Mouse (Mus musculus) lung, adult 18-20 months (tissue): Measurements from ENCODE around the gene Nsl1.
A peak's percentile ranks its signal among the peaks of the same experiment; 100 is the strongest.
"Not testable (repeated sequence)": the region's sequence is repeated elsewhere in the genome, so short reads cannot be mapped to it uniquely, and the experiment has no call there.

Experiments
- DNase-seq, 2 experiments: peaks; one replicate each; pipeline ENCODE4 v3.0.0; 2022; ENCODE audit warnings: mixed read lengths in 2 of 2

Nsl1 gene

GRCm38 (mm10) chr1:191062781-191063485, at the start of gene Nsl1, which contains the start of gene Tatdn3:
Gene Nsl1, plus strand, starts transcription at chr1:191063012.
Gene Tatdn3, minus strand, starts transcription at chr1:191062932.
- peak; percentile 86 to 88 for DNase-seq

GRCm38 (mm10) chr1:191014271-191014670, 48.5 kb upstream of the Nsl1 start:
- no peak for DNase-seq

DNA sequence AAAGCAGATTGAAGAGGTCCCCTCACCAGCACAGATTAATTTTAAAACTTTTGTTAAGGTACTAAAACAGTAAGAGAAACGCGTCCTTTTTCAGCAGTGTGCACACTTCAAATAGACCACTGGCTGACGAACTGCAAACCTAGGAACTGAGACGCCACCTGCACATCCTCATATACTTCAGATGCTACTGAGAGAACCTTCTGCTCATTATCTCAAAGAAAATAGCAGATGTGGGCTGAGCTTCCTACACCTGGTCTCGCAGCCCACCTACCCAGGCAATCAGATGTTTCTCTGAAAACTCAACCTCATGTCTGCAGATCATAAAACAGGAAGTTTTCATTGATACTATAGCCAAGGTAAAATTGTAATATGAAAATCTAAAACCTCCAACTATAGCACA, 43.0 kb upstream of the Nsl1 start:
- no peak for DNase-seq

GRCm38 (mm10) chr1:191020217-191020924, 42.4 kb upstream of the Nsl1 start:
- DNase-seq = no peak

DNA sequence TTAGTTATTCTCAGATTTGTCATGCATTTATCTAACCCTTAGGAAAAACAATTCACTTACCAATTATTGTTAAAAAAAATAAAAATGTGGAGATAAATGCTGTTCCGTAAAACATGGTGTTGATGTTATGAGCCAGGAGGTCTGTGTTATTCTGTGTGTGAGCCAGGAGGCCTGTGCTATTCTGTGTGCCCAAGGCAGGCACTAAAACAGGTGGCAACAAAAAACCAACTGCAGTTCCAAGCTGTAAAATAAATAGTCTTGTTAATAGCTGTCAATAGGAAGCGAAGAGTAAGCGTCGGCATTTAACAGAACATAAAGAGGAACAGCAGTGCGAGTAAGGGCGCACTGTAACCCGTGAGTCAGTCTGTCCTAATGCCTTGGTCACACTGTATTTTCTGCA, 41.8 kb upstream of the Nsl1 start:
- DNase-seq = no peak

GRCm38 (mm10) chr1:191023140-191023539, 39.7 kb upstream of the Nsl1 start:
- DNase-seq = peak; percentile 28 to 46

- not testable (repeated sequence) for DNase-seq
Measured at GRCm38 (mm10) chr1:191023806-191024205, 39.0 kb upstream of the Nsl1 start.

DNA sequence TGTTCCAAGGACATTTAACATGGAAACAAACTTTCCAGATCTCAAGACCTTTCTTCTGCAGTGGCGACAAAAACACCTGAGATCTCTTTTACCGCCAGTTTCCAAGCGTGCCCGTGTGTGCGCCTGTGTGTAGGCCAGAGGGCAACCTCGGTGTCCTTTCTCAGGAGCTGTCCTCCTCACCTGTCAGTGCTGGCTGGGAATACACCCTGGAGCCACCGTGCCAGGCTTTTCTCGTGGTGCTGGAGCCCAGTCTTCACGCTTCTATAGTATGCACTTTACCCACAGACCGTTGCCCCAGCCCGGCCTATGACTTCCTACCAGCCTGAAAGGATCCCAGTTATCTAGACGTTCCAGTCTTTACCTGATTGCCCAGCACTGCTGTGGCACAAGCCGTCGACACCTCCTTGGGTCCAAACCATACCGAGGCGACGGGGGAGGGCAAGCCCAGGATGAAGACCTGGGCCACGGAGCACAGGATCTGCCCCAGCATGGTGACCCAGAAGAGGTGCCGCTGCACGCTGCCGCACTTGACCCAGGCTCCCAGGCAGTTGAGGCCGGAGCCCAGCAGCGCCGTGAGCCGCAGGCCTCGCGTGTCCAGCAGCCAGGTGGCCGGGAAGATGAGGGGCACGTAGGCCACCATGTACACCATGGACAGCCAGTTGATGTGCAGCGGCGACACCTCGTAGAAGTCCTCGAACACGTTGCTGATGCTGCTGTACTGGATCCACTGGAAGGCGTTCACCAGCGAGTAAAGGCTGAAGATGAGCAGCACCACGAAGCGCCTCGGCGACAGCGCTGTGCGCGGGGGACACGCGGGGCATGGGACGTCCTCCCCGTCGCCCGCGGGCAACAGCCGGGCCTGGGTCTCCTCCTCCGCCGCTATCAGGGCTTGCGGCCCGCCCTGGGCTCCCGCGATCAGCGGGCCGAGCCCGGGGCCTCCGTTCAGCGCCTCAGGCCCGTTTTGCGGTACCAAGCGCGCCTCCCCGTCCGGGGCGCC, 37.5 kb upstream of the Nsl1 start:
- peak; percentile 28 to 32 for DNase-seq

DNA sequence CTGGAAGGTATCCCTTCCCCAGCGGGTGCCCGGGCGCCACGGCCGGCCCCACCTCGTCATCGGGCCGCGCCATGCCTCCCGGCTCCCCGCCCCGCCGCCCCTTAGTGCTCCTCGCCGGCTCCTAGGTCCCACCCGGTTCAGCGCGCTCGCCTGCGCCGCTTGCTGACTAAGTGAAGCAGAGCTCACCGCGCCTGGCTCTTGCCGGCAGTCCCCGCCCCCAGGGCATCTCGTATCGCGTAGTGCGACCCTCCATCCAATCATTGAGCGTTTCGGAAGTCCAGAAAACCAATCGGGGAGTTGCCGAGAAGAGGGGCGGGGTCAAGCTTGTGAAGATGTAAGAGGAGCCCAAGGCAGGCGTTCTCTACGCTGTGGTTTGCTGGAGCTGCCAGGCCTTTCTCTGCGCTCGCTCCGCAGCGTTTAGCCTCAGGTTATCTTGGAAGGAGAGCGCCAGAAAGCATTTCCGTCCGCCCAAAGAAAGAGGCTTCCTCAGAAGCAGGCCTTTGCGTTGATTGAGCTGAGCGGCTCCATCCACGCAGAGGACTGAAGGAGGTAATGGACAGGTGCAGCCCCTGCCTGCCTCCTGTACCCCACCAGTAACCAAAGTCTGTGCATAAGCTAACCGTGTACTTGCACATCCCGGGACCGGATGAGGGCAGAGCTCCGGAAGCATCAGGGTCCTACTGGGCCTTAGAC, 36.6 kb upstream of the Nsl1 start, which contains the start of gene Flvcr1:
TSS of gene Flvcr1 (minus strand) at position 138 of the 693 bp plus-strand sequence.
- DNase-seq = peak; percentile 99 to 100

DNA sequence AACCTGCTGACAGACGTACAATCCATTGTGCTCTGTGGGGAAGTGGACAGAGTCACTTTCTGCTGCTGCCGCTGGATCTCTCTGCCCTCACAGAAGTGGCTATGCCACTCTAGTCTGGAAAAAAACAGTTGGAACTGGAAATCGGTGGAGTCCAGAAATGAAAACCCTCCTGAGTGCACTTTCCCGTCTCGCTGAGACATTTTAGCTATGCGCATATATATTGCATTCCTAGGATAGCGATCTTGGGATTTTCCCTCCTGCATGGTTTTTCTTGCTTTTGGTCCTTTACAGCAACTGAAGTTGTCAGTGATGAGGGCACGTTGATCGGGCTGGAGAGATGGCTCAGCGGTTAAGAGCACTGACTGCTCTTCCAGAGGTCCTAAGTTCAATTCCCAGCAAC, 32.6 kb upstream of the Nsl1 start:
- no peak for DNase-seq

DNA sequence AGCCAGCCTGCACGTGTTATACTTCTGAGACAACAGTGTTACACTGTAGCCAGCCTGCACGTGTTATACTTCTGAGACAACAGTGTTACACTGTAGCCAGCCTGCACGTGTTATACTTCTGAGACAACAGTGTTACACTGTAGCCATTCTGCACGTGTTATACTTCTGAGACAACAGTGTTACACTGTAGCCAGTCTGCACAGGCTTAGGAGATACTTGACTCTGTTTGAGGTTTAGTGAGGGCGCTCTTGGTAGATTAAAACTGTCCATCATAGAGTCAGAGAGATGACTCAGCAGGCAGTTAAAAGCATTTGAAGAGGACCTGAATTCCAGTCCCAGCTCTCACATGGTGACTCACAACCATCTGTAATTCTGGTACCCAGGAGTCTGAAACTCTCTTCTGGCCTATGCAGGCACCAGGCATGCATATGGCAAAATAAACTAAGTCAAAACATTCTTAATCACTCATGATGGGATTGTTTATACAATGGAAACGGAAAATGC, 31.8 kb upstream of the Nsl1 start:
- DNase-seq = not testable (repeated sequence)

DNA sequence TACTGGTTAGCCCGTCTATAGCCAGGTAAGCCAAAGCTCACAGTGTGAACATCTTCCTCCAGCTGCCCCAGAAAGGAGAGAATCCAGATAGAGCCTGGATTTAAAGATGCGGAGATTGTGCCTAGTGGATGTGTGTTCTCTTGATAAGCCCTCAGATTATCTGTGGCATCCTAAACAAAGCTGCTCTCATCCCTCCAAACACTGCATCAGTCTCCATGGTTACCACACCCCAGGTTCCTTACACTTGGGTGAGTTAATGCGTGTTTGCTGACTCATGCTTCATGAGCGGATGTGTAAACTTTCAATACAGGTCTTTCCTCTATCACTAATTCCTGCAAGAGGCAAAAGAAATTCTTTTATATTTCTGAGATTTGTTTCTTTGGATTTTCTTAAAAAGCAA, 27.2 kb upstream of the Nsl1 start:
- DNase-seq = no peak

DNA sequence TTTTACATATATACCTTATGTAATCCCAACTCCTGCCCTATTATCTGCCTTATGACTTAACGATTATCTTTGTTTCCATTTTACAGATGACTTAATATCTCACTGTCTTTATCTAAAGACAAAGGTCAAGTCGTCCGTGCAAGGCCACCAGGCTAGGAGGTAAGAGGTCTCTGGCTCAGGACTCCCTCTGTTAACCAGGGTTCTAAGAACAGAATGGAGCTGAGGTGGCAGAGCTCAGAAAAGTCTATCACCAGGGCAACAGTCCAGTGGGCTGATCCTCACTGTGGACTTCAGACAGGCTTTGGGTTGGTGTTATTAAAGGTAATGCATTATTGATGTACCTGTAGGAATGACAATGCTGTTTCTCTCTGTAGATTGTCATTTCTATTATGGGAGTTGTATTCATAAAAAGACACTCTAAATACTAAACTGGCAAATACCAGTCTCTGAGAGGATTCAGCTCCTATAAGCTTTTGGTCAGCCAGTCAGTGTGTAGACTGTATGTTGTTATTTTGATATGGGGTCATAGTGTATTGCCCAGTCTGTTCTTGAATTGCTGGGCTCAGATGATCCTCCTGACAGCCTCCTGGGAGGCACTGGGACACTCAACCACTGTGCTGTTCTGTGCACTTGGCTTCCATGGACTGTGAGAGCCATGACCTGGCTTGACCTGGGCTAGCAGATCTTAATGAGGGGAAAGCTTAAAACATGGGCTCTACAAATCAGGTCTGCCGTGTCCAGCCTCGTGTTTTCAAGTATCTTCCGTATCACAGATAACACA, 26.1 kb upstream of the Nsl1 start, which contains the start of gene Spata45:
TSS of gene Spata45 (plus strand) at position 86 of the 781 bp plus-strand sequence.
- DNase-seq = no peak

GRCm38 (mm10) chr1:191037999-191038398, 24.8 kb upstream of the Nsl1 start:
- no peak for DNase-seq

DNA sequence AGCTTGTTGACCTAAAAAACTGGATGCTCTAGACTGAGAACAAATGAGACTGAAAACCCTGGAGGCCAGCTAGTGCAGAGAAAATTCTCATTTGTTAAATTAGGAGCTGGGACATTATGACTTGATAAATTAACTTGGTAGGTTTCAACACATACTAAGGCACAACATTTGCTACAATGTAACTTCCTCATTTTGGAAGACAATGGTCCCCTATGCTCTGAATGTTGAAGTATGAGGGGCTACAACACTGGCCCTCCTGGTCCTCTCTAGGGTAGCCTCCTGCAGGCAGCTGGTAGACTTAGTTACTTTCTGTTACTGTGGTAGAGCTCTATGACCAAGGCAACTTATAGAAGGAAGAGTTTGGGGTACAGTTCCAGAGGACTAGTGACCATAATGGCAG, 21.5 kb upstream of the Nsl1 start:
- no peak for DNase-seq

GRCm38 (mm10) chr1:191042106-191042505, 20.7 kb upstream of the Nsl1 start:
- no peak for DNase-seq

DNA sequence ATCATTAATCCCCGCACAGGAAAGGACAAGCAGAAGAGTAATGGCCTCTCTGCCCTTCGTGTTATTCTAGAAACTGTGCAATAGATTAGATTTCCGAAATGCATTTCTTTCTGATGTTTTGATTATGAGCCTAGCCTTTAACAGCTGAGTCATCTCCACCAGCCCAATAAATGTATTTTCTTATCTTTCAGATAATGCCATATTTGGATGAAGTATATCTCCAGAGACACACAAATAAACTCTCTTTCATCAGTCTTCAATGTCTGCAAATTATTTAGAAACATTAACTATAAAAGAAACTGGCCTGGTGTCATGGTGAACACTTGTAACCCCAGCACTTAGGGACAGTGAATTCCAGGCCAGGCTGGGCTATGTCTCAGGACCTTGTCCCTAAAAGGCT, 20.1 kb upstream of the Nsl1 start:
- no peak for DNase-seq

GRCm38 (mm10) chr1:191045264-191045663, 17.5 kb upstream of the Nsl1 start:
- no peak for DNase-seq

DNA sequence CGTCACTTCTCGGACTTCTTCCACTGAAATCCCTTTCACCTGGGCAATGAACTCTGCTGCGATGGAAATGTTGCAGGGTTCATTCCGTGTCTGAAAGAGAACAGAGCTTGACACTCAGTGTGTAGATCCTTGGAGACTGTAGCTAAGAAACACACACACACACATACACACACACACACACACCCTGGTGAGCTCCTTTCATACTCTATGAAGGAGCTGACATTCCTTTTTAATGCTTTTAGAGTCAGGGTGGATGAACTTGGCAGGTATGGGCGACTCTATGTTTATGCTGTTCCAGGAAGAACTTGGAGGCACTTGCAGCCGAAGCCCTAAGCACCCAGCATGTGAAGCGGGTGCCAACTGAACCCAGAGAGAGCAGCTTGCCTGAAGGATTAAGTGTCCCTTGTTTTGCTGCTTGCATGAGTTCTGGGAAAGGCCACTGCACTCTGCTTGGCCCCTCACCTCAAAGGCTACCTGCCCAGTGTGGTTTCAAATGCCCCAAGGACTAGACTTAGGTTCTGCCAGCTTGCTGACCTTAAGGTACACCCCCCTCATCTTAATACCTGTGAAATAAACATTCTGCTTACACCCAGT, 16.5 kb upstream of the Nsl1 start:
- DNase-seq = no peak

DNA sequence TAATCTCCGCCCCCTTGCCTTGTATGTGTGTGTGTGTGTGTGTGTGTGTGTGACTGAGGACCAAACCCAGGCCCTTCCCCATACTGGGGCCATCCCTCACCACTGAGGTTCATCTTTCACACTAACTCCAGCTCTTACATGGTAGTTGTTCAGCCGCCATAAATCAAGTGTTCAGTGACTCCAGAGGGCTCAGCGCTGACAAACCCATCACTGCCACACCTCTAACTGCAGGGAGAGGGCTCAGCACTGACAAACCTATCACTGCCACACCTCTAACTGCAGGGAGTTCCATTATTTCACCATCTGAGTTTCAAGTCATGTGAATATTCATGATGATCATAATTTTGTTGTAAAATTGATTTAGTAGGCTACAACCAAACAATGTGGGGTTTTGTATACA, 9.3 kb upstream of the Nsl1 start:
- DNase-seq = no peak
